Mouse (Mus musculus): ENCODE results near the gene Tmem170b. TPM values are rescaled to one million over a fixed set of nuclear protein-coding genes. Genes with fewer than 3 reads are reported as not detected.
A peak's percentile ranks its signal among the peaks of the same experiment; 100 is the strongest.

Gene Tmem170b
- polyA plus RNA-seq (2015; fragmentation: Nextera tagmentation; extraction: Ambion mirVana), result 6.2 and 6.3 TPM in 2 replicates

DNA sequence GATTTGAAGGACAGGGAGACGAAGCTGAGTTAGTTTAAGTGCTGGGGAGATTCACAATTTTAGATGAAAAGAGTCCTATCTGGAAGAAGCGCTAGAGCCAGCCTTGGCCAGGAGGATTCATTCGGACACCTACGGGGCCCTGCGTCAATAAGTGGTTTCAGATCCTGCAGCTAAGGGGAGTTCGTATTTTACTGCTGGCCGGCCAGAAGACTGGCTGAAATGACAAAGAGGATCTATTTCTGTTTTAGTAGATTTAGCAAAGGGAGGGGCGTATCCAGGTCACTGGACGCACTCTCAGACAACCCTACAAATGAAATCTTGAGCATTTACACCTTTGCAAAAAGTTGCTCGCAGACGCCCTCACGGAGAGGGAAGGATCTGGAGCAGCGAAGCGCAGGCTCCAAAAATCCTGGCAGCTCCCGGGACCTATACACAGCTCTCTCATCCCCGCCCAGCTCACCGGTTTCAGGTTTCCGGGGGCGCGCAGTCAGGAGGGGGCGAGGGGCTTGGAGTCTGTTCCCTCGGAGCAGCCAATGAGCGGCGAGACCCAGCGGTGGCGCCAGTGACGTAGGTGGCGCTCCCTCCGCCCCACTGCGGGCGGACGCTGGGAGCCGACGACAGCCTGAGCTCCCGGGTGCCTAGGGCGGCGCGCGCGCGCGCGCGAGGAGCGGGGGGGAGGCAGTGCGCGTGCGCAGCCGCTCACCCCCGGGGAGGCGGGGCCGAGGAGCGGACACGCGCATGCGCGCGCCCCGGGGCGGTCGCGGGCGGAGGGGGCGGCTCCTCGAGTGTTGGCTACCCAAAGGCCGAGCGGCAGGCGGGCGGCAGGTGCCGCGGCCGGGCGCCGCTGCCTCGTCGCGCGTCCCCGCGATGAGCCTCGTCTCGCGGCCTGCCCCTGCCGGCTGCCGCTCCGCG, at the start of gene Tmem170b:
Tmem170b (plus strand) TSS at position 809 of the 912 bp plus-strand sequence.
- peak; percentile 95 for ATAC-seq (ENCODE audit: low read depth)
- H3K9ac ChIP-seq (ENCODE audit: low read depth, low read length), result peak within 1 kb of the TSS; percentile 90
- H3K4me2 ChIP-seq (ENCODE audit: low read depth, low read length), result peak within 1 kb of the TSS; percentile 90
- peak within 1 kb of the TSS; percentile 89 for H3K27ac ChIP-seq (ENCODE audit: low read length)
- peaks cover 19% of the 10 kb centered on the region for H3K4me1 ChIP-seq (ENCODE audit: control insufficient read depth, low read depth, low read length)
- H3K36me3 ChIP-seq (ENCODE audit: control insufficient read depth, insufficient read depth), result no peaks in the 10 kb centered on the region
- peak within 1 kb of the TSS; percentile 90 for H3K4me3 ChIP-seq (ENCODE audit: low read depth, low read length)
- under 1% methylated on average over 50 of the region's 87 CpGs for WGBS (ENCODE audit: insufficient replicate concordance)
- H3K27me3 ChIP-seq (ENCODE audit: control insufficient read depth, insufficient read depth, low read depth, low read length), result no peaks in the 10 kb centered on the region
- no peaks in the 10 kb centered on the region for H3K9me3 ChIP-seq (replicated peaks; ENCODE audit: control insufficient read depth, low read length)

DNA sequence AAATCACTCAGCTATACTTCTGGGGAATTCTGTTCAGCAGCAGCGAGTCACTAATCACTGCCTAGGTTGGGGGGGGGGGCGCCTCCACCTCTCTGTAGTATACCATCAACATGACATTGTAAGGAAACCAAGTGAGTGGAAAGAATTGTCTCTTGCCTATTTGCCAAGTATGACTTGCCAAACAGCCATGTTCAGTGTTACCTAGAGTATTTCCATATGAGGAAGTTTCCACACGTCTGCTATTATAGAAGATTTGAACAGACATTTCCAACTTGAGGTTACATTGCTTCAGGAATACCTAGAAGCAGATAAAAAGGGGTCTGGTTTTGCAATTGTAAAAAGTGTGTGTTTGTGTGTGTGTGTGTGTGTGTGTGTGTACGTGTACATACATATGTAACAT, 44.7 kb upstream of the Tmem170b start:
- Histone ChIP-seq H3K36me3 (ENCODE audit: control insufficient read depth, insufficient read depth) (no peaks in the 10 kb centered on the region), H3K9ac (ENCODE audit: low read depth, low read length) (no peak overlapping the region), H3K4me2 (ENCODE audit: low read depth, low read length) (no peak overlapping the region), H3K4me1 (ENCODE audit: control insufficient read depth, low read depth, low read length) (no peaks in the 10 kb centered on the region), H3K9me3 (replicated peaks; ENCODE audit: control insufficient read depth, low read length) (no peaks in the 10 kb centered on the region), H3K4me3 (ENCODE audit: low read depth, low read length) (no peak overlapping the region), H3K27me3 (ENCODE audit: control insufficient read depth, insufficient read depth, low read depth, low read length) (no peaks in the 10 kb centered on the region), H3K27ac (ENCODE audit: low read length) (no peak overlapping the region)
- WGBS (ENCODE audit: insufficient replicate concordance), result 52% methylated on average over 4 of the region's 4 CpGs
- ATAC-seq (ENCODE audit: low read depth), result no peak

DNA sequence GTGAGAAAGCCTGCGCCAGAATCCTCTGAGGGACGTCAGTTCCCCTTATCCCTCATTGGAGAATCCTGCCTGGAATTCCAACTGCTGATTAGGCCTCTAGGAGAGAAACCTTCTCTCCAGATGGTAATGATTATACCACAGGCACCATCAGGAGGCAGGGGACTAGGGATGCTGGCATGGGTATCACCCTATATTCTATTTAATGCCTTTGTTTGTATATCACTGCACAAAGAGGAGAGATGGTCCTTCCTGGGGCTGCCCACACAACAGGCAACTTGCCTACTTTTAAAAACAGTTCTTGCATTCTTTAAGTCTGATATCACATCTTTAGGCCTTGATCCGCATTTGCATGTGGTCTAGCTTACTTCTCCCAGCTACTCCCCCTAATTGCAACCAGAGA, 37.3 kb upstream of the Tmem170b start:
- H3K4me2 ChIP-seq (ENCODE audit: low read depth, low read length), result no peak overlapping the region
- no peak overlapping the region for H3K4me3 ChIP-seq (ENCODE audit: low read depth, low read length)
- H3K9ac ChIP-seq (ENCODE audit: low read depth, low read length), result no peak overlapping the region
- H3K4me1 ChIP-seq (ENCODE audit: control insufficient read depth, low read depth, low read length), result no peaks in the 10 kb centered on the region
- ATAC-seq (ENCODE audit: low read depth), result no peak
- H3K27ac ChIP-seq (ENCODE audit: low read length), result no peak overlapping the region
- no peaks in the 10 kb centered on the region for H3K27me3 ChIP-seq (ENCODE audit: control insufficient read depth, insufficient read depth, low read depth, low read length)
- 51% methylated on average over 3 of the region's 3 CpGs for WGBS (ENCODE audit: insufficient replicate concordance)
- no peaks in the 10 kb centered on the region for H3K9me3 ChIP-seq (replicated peaks; ENCODE audit: control insufficient read depth, low read length)
- H3K36me3 ChIP-seq (ENCODE audit: control insufficient read depth, insufficient read depth), result no peaks in the 10 kb centered on the region

DNA sequence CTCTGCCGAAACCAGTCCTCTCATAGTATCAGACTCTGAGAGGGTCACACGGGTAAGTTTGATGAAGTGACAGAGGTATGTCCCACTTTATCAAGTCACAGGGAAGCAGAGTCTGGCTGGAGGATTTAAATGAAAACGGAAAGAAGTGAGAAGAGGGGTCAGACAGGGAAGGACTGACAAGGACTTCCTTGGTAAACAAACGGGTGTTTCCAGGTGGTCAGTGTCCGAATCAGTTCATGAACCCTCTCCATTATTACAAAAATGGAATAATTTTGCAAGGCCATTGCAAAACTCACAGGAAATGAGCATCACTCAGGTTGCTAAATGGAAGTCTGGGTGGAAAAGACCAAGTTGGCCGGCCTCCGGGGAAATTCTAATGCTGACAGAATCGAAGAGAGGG, 36.8 kb upstream of the Tmem170b start:
- H3K9me3 ChIP-seq (replicated peaks; ENCODE audit: control insufficient read depth, low read length), result no peaks in the 10 kb centered on the region
- no peak overlapping the region for H3K9ac ChIP-seq (ENCODE audit: low read depth, low read length)
- no peak for ATAC-seq (ENCODE audit: low read depth)
- no peaks in the 10 kb centered on the region for H3K36me3 ChIP-seq (ENCODE audit: control insufficient read depth, insufficient read depth)
- H3K4me1 ChIP-seq (ENCODE audit: control insufficient read depth, low read depth, low read length), result no peaks in the 10 kb centered on the region
- H3K4me2 ChIP-seq (ENCODE audit: low read depth, low read length), result no peak overlapping the region
- no peak overlapping the region for H3K27ac ChIP-seq (ENCODE audit: low read length)
- no peak overlapping the region for H3K4me3 ChIP-seq (ENCODE audit: low read depth, low read length)
- WGBS (ENCODE audit: insufficient replicate concordance), result 56% methylated on average over 8 of the region's 8 CpGs
- no peaks in the 10 kb centered on the region for H3K27me3 ChIP-seq (ENCODE audit: control insufficient read depth, insufficient read depth, low read depth, low read length)

DNA sequence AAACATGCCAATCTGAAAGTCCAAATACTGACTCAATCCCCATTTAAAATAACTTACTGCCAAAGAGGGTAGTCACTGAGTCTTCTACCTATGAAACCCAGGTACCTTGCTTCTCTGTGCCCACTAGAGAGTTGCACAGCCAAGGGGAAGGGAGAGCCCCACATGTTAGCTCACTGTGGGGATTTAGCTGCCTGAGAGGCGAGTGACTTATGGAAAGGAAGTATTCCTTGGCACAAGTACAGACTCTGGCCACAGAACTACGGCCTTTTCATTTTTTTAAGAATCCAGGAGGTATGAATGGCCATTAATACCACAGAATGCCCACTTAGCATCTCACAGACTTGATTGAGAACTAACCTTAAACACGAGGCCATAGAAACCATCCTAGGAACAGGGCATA, 35.9 kb upstream of the Tmem170b start:
- Histone ChIP-seq H3K9me3 (replicated peaks; ENCODE audit: control insufficient read depth, low read length) (no peaks in the 10 kb centered on the region), H3K36me3 (ENCODE audit: control insufficient read depth, insufficient read depth) (no peaks in the 10 kb centered on the region), H3K27me3 (ENCODE audit: control insufficient read depth, insufficient read depth, low read depth, low read length) (no peaks in the 10 kb centered on the region), H3K9ac (ENCODE audit: low read depth, low read length) (no peak overlapping the region), H3K4me3 (ENCODE audit: low read depth, low read length) (no peak overlapping the region), H3K4me1 (ENCODE audit: control insufficient read depth, low read depth, low read length) (no peaks in the 10 kb centered on the region), H3K27ac (ENCODE audit: low read length) (no peak overlapping the region), H3K4me2 (ENCODE audit: low read depth, low read length) (no peak overlapping the region)
- ATAC-seq (ENCODE audit: low read depth), result no peak
- WGBS (ENCODE audit: insufficient replicate concordance), result 49% methylated on average over 3 of the region's 3 CpGs

DNA sequence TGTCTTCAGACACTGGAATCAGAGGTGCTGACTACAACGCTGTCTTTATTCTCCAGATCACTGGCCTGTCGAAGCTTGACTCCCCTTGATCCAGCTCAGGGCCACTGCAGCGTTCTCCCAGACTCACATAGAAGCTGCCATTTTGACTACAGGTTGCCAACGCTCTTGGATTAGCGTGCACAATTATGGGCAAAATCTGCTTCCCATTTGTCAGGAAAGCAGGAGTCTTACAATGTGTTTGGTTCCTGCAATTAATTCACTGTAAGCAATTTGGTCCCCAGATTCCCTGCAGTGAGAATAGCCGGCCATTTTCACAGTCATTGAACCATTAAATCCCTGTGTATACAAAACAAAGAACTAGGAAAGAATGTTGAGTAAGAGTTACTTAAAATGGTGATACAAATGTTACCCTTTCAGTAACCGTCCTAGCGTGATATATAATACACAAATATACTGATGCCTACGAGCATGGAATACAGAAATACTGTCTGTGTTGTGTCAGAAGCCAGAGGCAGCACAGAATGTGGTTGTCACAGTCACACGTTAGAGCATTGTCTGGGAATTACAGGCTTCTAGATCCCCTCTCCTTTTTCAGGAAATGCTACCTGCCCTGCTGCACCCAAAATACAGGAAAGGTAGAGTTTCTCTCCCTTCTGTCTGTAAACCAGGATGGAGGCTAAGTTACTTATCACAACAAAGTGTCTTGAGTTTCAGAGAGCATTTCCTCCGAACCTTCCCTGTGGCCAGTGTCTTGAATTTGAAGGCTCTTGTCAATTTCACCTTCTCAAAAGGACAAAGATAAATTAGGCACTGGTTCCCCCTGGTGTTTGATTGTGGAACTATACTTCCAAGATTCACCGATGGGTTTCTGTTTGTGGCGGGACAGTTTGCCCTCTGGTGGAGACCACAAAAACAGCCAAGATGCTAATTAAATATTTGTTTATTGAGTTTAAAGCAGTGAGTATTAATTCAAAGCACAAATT, 34.0 kb upstream of the Tmem170b start:
- Histone ChIP-seq H3K4me3 (ENCODE audit: low read depth, low read length) (no peak overlapping the region), H3K9me3 (replicated peaks; ENCODE audit: control insufficient read depth, low read length) (no peaks in the 10 kb centered on the region), H3K36me3 (ENCODE audit: control insufficient read depth, insufficient read depth) (no peaks in the 10 kb centered on the region), H3K4me1 (ENCODE audit: control insufficient read depth, low read depth, low read length) (no peaks in the 10 kb centered on the region), H3K27me3 (ENCODE audit: control insufficient read depth, insufficient read depth, low read depth, low read length) (no peaks in the 10 kb centered on the region), H3K27ac (ENCODE audit: low read length) (no peak overlapping the region), H3K9ac (ENCODE audit: low read depth, low read length) (no peak overlapping the region), H3K4me2 (ENCODE audit: low read depth, low read length) (no peak overlapping the region)
- ATAC-seq (ENCODE audit: low read depth), result no peak
- 48% methylated on average over 13 of the region's 13 CpGs for WGBS (ENCODE audit: insufficient replicate concordance)

DNA sequence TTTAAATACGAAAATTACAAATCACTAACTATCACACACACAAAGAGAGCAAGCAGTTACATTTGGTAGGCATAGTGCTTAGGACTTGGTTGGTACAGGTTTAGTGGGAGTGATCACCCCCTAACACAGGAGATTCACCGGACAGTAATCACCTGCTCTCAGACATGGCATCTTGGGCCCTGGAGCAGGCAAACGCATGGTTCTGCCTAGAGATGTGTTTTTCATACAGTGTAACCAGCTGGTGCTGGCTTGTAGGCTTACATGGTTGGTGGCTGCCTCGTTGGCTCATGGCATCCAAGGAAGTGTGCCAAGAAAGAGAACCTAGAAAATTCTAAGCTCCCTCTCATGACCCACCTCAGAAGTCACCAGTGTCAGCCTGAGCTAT, 33.4 kb upstream of the Tmem170b start:
- H3K36me3 ChIP-seq (ENCODE audit: control insufficient read depth, insufficient read depth), result no peaks in the 10 kb centered on the region
- ATAC-seq (ENCODE audit: low read depth), result no peak
- H3K9ac ChIP-seq (ENCODE audit: low read depth, low read length), result no peak overlapping the region
- 35% methylated on average over 4 of the region's 4 CpGs for WGBS (ENCODE audit: insufficient replicate concordance)
- H3K27me3 ChIP-seq (ENCODE audit: control insufficient read depth, insufficient read depth, low read depth, low read length), result no peaks in the 10 kb centered on the region
- no peak overlapping the region for H3K4me3 ChIP-seq (ENCODE audit: low read depth, low read length)
- no peaks in the 10 kb centered on the region for H3K9me3 ChIP-seq (replicated peaks; ENCODE audit: control insufficient read depth, low read length)
- no peak overlapping the region for H3K27ac ChIP-seq (ENCODE audit: low read length)
- no peaks in the 10 kb centered on the region for H3K4me1 ChIP-seq (ENCODE audit: control insufficient read depth, low read depth, low read length)
- no peak overlapping the region for H3K4me2 ChIP-seq (ENCODE audit: low read depth, low read length)

DNA sequence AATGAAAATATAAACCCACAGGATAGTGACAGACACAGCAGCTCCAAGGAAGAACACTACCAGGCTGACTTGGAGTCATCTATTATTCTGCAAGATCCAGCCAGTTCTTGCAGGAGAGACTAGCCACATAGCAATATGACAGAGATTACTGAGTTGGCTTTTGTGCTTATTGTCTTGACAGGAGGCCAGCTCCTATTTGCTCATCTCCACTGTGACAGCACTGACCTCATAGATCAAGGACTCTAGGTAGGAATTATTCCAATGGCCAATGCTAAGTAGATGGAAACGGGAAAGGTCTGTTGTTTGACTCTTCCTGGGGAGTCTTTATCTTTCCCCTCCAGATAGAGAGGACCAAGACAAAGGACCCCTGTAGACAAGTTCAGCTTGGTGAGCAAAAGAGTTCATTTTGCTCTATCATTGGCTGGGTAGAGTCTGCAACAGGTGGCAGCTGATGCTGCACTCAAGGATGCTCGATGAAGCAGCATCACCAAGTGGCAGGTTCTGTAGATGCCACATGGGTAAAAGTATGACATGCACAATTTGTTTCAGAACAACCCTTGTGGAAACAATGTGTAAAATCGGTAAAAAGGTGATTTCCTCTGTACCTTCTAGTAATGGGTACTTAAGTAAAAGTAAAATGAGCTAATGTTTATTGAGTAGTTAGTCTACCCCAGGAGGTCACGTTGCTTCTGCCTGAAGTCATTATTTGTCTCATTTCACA, 32.4 kb upstream of the Tmem170b start:
- H3K4me1 ChIP-seq (ENCODE audit: control insufficient read depth, low read depth, low read length), result no peaks in the 10 kb centered on the region
- no peak for ATAC-seq (ENCODE audit: low read depth)
- no peaks in the 10 kb centered on the region for H3K36me3 ChIP-seq (ENCODE audit: control insufficient read depth, insufficient read depth)
- no peak overlapping the region for H3K4me2 ChIP-seq (ENCODE audit: low read depth, low read length)
- no peak overlapping the region for H3K9ac ChIP-seq (ENCODE audit: low read depth, low read length)
- WGBS (ENCODE audit: insufficient replicate concordance), result 39% methylated on average over 4 of the region's 4 CpGs
- H3K9me3 ChIP-seq (replicated peaks; ENCODE audit: control insufficient read depth, low read length), result no peaks in the 10 kb centered on the region
- H3K27ac ChIP-seq (ENCODE audit: low read length), result no peak overlapping the region
- no peak overlapping the region for H3K4me3 ChIP-seq (ENCODE audit: low read depth, low read length)
- no peaks in the 10 kb centered on the region for H3K27me3 ChIP-seq (ENCODE audit: control insufficient read depth, insufficient read depth, low read depth, low read length)

All from liver, embryonic 16.5 days (tissue).